Mouse (Mus musculus): ENCODE measurements around the gene Vwa2.

Gene Vwa2

DNA sequence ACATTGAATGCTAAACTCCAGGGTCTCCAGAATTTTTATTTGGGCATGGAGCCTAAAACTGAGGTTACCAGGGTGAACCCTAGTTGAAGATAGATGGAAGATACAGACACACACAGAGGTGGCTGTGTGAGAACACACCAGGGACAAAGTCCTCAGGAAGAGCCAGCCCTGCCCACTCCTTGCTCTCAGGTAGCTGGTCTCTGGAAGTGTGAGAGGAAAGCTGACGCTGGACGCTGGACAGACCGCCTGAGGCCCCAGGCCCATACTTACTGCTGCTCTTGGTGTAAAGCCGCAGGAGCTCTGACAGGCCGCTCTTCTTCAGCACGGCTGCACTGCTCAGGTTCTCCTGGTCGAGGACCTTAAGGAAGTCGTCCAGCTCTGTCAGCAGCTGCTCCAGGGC, 75.8 kb downstream of the Vwa2 start:
- DNase-seq (ENCODE audit: low spot score), result no peak

GRCm38 (mm10) chr19:56950818-56951217, 76.8 kb downstream of the Vwa2 start:
- DNase-seq (ENCODE audit: low spot score), result no peak

- no peak for DNase-seq (ENCODE audit: low spot score)
Measured at GRCm38 (mm10) chr19:56953856-56954255, 79.8 kb downstream of the Vwa2 start.

DNA sequence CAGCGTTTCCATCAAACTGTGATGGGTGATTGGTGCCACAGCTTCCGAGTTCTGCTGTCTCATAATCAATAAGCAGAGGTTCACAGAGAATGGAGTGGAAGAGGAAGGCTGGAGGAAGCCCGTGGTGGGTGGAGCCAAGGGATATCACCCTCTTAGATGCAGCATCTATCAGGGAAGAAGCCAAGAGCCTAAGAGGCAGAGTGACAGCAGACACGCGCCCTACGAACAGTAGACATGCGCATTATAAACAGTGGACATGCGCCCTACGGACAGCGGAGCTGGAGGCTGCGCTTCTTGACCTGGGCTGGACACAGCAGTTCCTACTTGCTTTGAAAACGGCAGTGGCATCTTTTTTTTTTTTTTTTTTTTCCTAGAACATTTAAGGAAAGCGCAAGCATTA, 80.8 kb downstream of the Vwa2 start:
- no peak for DNase-seq (ENCODE audit: low spot score)

DNA sequence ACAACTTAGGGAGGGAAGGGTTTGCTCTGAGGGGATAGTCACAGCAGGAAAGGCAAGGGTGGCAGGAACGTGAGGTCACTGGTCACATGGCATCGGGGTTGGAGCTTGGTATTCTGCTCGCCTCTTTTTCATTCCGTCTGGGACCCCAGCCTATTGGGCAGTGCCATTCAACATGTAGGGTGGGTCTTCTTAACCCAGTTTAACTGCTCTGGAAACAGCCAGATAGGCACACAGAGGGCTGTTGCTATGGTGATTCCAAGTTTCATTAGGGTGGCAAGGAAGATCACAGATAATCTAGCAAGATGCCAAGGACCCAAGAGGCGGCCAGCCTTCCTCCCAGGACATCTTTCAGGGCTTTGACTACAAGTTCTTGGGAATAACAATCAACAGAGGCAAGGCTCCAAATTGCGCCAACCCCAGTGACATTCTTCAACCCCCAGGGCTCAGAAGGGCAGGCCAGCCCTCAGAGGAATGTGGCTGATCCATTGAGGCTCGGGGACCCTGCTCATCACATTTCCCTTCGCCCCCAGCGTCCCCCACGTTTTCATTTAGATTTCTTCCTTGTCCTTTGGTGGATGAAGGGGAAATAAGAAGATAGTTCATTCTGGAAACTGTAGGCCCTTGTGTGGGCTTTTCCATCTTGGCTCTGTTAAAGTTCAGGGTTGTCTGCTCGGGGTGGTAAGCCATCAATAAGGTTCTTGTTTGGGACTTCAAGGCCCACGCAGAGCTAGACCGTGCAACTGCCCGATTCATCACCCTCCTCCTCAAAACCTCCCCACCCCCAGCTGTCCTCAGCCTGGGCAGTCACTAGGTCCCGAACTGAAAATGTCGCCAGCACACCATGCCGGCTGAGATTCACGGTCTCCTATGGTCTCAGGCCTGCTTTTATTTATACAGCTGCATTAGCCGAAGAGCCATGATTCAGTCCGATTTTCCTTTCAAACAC, 81.8 kb downstream of the Vwa2 start:
- DNase-seq (ENCODE audit: low spot score), result no peak

DNA sequence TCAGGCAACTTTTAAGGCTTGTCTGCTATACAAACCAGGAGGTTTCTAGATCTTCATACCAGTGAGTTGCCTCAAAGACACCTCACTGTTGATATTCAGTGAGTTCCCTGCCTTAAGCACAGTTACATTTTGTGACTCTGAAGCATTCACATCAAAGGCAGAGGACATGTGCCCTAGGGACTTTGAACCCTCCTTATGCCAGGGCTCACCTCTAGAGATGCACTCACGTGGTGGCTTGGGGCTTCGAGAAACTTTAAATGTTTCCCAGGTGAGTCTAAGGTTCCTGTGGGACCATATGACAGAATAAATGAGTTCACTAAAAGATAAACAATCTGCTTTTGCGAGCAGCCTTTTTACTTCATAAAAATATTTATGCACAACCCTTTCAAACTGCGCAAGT, 84.0 kb downstream of the Vwa2 start:
- no peak for DNase-seq (ENCODE audit: low spot score)

- DNase-seq (ENCODE audit: low spot score), result no peak
Measured at GRCm38 (mm10) chr19:56958582-56959021, 84.6 kb downstream of the Vwa2 start.

GRCm38 (mm10) chr19:56959057-56959456, 85.0 kb downstream of the Vwa2 start:
- no peak for DNase-seq (ENCODE audit: low spot score)

DNA sequence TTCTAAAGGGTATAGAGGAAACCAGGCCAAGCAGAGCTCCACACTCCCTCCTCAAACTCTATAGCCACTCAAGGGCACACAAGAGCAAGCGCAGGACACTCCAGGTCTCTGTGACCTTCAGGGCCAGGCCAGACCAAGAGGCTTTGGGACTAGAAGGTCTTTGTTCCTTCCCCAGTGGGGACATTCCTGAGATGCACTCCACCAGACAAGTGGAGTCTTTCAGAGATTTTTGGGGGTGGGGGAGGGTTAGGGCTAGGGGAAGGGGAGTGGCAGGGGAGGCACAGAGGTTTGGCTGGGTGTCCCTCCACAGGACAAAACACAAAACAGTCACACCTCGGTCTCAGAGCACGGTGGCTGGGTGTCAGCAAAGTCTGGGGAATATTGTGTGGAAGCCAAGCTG, 85.6 kb downstream of the Vwa2 start:
- DNase-seq (ENCODE audit: low spot score), result no peak

Data from ovary, postnatal 14 days (tissue).